Mouse (Mus musculus): ENCODE results near the gene Ksr2. TPM values are rescaled to one million over a fixed set of nuclear protein-coding genes. Genes with fewer than 3 reads are reported as not detected.
"Not testable (repeated sequence)": the region's sequence is repeated elsewhere in the genome, so short reads cannot be mapped to it uniquely, and the experiment has no call there.

Gene Ksr2
- polyA plus RNA-seq, 1 experiment: 0.14 TPM

DNA sequence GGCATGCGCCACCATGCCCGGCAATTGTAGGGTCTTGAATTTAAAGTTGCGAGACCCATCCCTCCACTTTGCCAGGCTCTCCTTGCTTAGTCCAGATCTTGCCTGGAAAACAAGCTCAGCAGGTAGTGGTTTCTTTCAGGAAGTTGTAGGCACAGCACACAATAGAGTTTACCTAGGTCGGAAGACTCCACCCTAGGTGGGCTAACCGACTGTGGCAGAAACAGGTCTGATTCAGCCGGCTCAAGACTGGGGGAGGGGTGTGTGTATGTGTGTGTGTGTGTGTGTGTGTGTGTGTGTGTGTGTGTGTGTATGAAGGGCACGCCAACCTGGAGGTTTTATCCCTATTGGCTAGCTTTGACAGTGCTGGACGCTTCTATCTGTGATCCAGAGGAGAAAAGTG is 10.2 kb upstream of the Ksr2 start:
- H3K27ac ChIP-seq (ENCODE audit: insufficient read depth, low read depth, low read length): no peak overlapping the region
- no peak for TF ChIP-seq CTCF (IDR thresholded peaks at IDR 0.05; ENCODE audit: extremely low read depth, insufficient read length, insufficient replicate concordance, low read depth, low read length)
- TF ChIP-seq POLR2A (IDR thresholded peaks at IDR 0.05; ENCODE audit: low read depth, low read length): no peak
- 66% methylated on average over 8 of the region's 8 CpGs for WGBS
- H3K4me1 ChIP-seq (ENCODE audit: control insufficient read depth, insufficient read depth, insufficient read length, low read length): no peaks in the 10 kb centered on the region
- no peak overlapping the region for H3K4me3 ChIP-seq (ENCODE audit: low read depth, low read length)
- H3K36me3 ChIP-seq (ENCODE audit: control insufficient read depth, insufficient read depth, low read length): no peaks in the 10 kb centered on the region
- no peaks in the 10 kb centered on the region for H3K27me3 ChIP-seq (ENCODE audit: control insufficient read depth, insufficient read depth, low read length)

- 93% methylated on average over 2 of the region's 2 CpGs for WGBS
- H3K27me3 ChIP-seq (ENCODE audit: control insufficient read depth, insufficient read depth, low read length); H3K4me1 ChIP-seq (ENCODE audit: control insufficient read depth, insufficient read depth, insufficient read length, low read length); H3K36me3 ChIP-seq (ENCODE audit: control insufficient read depth, insufficient read depth, low read length); H3K27ac ChIP-seq (ENCODE audit: insufficient read depth, low read depth, low read length); H3K4me3 ChIP-seq (ENCODE audit: low read depth, low read length): not testable (repeated sequence)
These were observed 9.1 kb upstream of the Ksr2 start for GRCm38 (mm10) chr5:117404671-117405070.

DNA sequence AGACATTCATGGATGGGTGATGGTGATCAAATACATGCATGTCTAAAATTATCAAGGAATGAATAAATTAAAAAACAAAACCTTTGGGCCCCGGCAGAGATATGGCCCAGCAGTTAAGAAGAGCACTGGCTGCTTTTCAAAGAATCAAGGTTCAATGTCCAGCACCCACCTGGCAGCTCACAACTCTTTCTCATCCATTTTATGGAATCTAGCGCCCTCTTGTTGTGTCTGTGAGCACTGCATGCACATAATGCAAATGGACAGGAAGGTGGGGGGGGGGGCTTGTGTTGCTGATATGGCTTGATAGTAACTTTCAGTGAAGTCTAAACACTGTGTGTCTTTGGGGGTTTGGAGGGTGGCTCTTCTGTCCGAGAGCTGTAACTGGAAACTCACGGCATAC is 5.6 kb upstream of the Ksr2 start:
- peaks cover 2% of the 10 kb centered on the region; the same call in 1 of the 2 replicates for H3K27me3 ChIP-seq (ENCODE audit: control insufficient read depth, insufficient read depth, low read length)
- 56% methylated on average over 4 of the region's 4 CpGs for WGBS
- H3K36me3 ChIP-seq (ENCODE audit: control insufficient read depth, insufficient read depth, low read length): no peaks in the 10 kb centered on the region
- TF ChIP-seq CTCF (IDR thresholded peaks at IDR 0.05; ENCODE audit: extremely low read depth, insufficient read length, insufficient replicate concordance, low read depth, low read length) (peak; percentile 62; the same call in 1 of the 2 replicates), POLR2A (IDR thresholded peaks at IDR 0.05; ENCODE audit: low read depth, low read length) (no peak)
- H3K4me3 ChIP-seq (ENCODE audit: low read depth, low read length): no peak overlapping the region
- no peak overlapping the region for H3K27ac ChIP-seq (ENCODE audit: insufficient read depth, low read depth, low read length)
- peaks cover 5% of the 10 kb centered on the region; the same call in 1 of the 2 replicates for H3K4me1 ChIP-seq (ENCODE audit: control insufficient read depth, insufficient read depth, insufficient read length, low read length)

DNA sequence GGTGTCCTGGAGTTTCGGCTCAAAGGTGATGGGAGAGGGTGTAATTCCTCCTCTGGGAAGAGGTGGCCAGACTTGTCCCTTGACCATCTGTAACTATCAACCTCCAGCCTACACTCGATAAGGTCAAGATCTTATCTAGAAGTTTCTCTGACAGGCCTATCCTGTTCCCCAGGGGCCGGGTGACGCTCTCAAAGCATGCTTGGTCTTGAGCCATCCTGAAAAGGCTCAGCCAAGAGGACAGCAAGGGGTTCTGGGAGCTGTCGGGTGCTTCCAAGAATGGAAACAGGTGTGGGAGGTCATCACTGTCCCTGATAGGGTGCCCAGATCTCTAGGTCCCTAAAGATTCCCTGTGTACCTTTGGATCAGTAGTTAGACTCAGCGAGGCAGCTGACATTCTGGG is 4.4 kb upstream of the Ksr2 start:
- WGBS: 54% methylated on average over 6 of the region's 6 CpGs
- no peak overlapping the region for H3K27ac ChIP-seq (ENCODE audit: insufficient read depth, low read depth, low read length)
- no peak for TF ChIP-seq CTCF (IDR thresholded peaks at IDR 0.05; ENCODE audit: extremely low read depth, insufficient read length, insufficient replicate concordance, low read depth, low read length)
- TF ChIP-seq POLR2A (IDR thresholded peaks at IDR 0.05; ENCODE audit: low read depth, low read length): no peak
- H3K4me1 ChIP-seq (ENCODE audit: control insufficient read depth, insufficient read depth, insufficient read length, low read length): peaks cover 7% of the 10 kb centered on the region; the same call in 1 of the 2 replicates
- H3K36me3 ChIP-seq (ENCODE audit: control insufficient read depth, insufficient read depth, low read length): no peaks in the 10 kb centered on the region
- H3K4me3 ChIP-seq (ENCODE audit: low read depth, low read length): no peak overlapping the region
- H3K27me3 ChIP-seq (ENCODE audit: control insufficient read depth, insufficient read depth, low read length): peaks cover 13% of the 10 kb centered on the region

- no peak for TF ChIP-seq POLR2A (IDR thresholded peaks at IDR 0.05; ENCODE audit: low read depth, low read length)
- TF ChIP-seq CTCF (IDR thresholded peaks at IDR 0.05; ENCODE audit: extremely low read depth, insufficient read length, insufficient replicate concordance, low read depth, low read length): no peak
- 5% methylated on average over 10 of the region's 10 CpGs for WGBS
- Histone ChIP-seq H3K4me3 (ENCODE audit: low read depth, low read length) (no peak overlapping the region), H3K27ac (ENCODE audit: insufficient read depth, low read depth, low read length) (no peak overlapping the region), H3K4me1 (ENCODE audit: control insufficient read depth, insufficient read depth, insufficient read length, low read length) (peaks cover 3% of the 10 kb centered on the region; the same call in 1 of the 2 replicates), H3K27me3 (ENCODE audit: control insufficient read depth, insufficient read depth, low read length) (peaks cover 24% of the 10 kb centered on the region), H3K36me3 (ENCODE audit: control insufficient read depth, insufficient read depth, low read length) (no peaks in the 10 kb centered on the region)
These were observed 811 bp downstream of the Ksr2 start for GRCm38 (mm10) chr5:117414611-117415010.

DNA sequence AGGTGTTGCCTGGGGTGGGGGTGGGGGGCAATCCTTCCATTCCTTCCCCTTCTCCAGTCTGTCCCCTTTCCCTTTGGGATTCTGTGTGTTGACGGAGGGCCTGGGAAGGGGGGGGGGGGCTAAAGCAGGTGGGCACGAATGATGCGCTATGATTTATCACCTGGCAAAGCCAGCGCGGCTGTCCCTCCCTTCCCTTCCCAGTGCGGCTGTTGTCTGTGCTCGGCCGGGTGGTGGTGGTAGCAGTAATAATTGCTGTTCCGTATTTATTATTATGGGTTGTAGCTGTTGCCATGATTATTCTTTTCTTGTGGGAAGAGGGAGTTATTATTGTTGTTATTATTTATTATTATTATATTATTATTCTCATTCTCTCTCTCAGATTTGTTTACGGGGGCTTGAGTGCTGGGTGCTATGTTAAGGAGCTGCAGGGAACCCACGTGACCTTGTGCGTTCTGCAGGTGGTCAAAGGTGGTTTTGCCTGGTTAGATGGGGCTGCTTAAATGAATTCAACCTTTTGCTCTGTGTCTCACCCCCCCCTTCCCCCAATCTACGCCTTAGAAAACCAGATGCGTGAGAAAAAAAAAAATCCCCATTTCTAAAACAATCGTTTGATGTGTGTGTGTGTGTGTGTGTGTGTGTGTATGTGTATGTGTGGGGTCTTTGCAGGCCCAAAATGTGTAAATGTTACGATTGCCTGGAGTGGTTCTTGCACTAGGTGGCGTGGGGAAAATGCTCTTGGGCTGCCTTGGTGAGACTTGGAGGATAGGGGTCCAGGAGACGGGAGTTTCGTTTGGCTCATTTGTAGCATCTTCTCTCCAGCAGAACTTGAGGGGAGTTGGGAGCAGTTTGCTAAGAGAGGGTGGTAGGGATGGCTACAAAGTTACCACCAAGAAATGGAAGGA is 1.5 kb downstream of the Ksr2 start:
- Histone ChIP-seq H3K4me3 (ENCODE audit: low read depth, low read length) (no peak overlapping the region), H3K36me3 (ENCODE audit: control insufficient read depth, insufficient read depth, low read length) (no peaks in the 10 kb centered on the region), H3K27me3 (ENCODE audit: control insufficient read depth, insufficient read depth, low read length) (peaks cover 24% of the 10 kb centered on the region), H3K4me1 (ENCODE audit: control insufficient read depth, insufficient read depth, insufficient read length, low read length) (peaks cover 2% of the 10 kb centered on the region; the same call in 1 of the 2 replicates), H3K27ac (ENCODE audit: insufficient read depth, low read depth, low read length) (no peak overlapping the region)
- WGBS: 46% methylated on average over 19 of the region's 19 CpGs
- TF ChIP-seq CTCF (IDR thresholded peaks at IDR 0.05; ENCODE audit: extremely low read depth, insufficient read length, insufficient replicate concordance, low read depth, low read length) (no peak), POLR2A (IDR thresholded peaks at IDR 0.05; ENCODE audit: low read depth, low read length) (no peak)

DNA sequence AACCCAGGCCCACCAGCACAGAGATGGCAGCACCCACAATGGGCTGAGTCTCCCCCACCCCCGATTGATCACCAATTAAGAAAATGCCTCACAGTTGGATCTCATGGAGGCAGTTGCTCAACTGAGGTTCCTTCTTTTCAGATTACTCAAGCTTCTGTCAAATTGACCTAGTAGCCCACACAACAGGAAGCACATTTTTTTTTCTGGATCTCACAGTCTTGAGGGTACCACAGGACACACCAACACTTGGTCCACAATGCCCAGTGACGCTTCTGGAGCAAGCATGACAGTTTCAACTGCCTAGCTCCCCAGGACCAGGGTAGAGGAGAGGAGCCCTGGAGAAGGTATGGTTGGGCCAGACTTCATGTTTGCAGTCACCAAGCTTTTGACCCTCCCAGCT is 3.6 kb downstream of the Ksr2 start:
- Histone ChIP-seq H3K4me1 (ENCODE audit: control insufficient read depth, insufficient read depth, insufficient read length, low read length) (peaks cover 2% of the 10 kb centered on the region; the same call in 1 of the 2 replicates), H3K4me3 (ENCODE audit: low read depth, low read length) (no peak overlapping the region), H3K36me3 (ENCODE audit: control insufficient read depth, insufficient read depth, low read length) (no peaks in the 10 kb centered on the region), H3K27ac (ENCODE audit: insufficient read depth, low read depth, low read length) (no peak overlapping the region), H3K27me3 (ENCODE audit: control insufficient read depth, insufficient read depth, low read length) (peaks cover 24% of the 10 kb centered on the region)
- TF ChIP-seq CTCF (IDR thresholded peaks at IDR 0.05; ENCODE audit: extremely low read depth, insufficient read length, insufficient replicate concordance, low read depth, low read length) (no peak), POLR2A (IDR thresholded peaks at IDR 0.05; ENCODE audit: low read depth, low read length) (no peak)
- 72% methylated on average over 2 of the region's 2 CpGs for WGBS

DNA sequence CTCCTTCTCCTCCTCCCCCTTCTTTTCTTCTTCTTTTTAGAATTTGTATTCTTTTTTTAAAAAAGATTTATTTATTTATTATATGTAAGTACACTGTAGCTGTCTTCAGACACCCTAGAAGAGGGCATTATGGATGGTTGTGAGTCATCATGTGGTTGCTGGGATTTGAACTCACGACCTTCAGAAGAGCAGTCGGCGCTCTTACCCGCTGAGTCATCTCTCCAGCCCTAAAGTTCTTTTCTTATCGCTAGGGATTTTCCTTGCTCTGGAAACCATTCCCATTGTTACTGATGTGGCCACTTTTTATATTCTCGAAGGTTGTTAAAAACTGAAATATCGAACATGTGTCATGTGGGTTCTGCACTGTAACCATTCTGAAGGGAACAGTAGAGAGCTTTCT is 19.7 kb downstream of the Ksr2 start:
- WGBS: 89% methylated on average over 7 of the region's 7 CpGs
- H3K4me3 ChIP-seq (ENCODE audit: low read depth, low read length); H3K27me3 ChIP-seq (ENCODE audit: control insufficient read depth, insufficient read depth, low read length); H3K27ac ChIP-seq (ENCODE audit: insufficient read depth, low read depth, low read length); H3K36me3 ChIP-seq (ENCODE audit: control insufficient read depth, insufficient read depth, low read length); H3K4me1 ChIP-seq (ENCODE audit: control insufficient read depth, insufficient read depth, insufficient read length, low read length): not testable (repeated sequence)

Measured in small intestine, adult 2 months (tissue).